Comparison of ENCODE assay signal across 13 mouse cellular contexts in the genomic region with DNA sequence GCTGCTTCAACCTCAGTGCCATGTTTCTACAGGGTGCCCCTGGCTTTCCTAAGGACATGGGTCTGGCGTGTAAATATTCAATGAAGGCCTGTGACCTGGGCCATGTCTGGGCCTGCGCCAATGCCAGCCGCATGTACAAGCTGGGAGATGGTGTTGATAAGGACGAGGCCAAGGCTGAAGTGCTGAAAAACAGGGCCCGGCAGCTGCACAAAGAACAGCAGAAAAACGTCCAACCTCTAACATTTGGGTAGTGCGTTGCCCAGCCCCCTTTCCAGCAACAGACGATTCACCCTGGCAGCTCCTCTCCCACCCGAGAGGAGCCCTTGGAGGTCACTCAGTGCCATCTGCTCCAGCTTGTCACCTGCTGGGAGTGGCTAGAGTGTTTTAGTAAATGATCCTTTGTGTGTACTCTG. TPM values are rescaled to one million over a fixed set of nuclear protein-coding genes. Genes with fewer than 3 reads are reported as not detected.
DNase-seq lines count a peak whose midpoint lies in the region; ATAC-seq and TF ChIP-seq lines count a peak whose summit lies in the region.
"Had no signal": no experiment of that assay in that cellular context is flagged by ENCODE, and none has a peak within 500 bp of the region (broad histone marks: within the 10 kb centered on the region; RNA-seq: fewer than 3 reads in every experiment).

No protein-coding gene starts in this region.

- no peak overlapping the region; the same call in 1 of the 2 replicates for H3K9ac ChIP-seq in forebrain, embryonic 12.5 days
- H3K9ac ChIP-seq in forebrain, embryonic 16.5 days (replicated peaks; ENCODE audit: low read depth, low read length): no peak overlapping the region
- no peak overlapping the region; the same call in 1 of the 2 replicates for H3K9ac ChIP-seq in hindbrain, embryonic 16.5 days (ENCODE audit: low read depth, low read length)
- H3K9ac ChIP-seq: liver, embryonic 13.5 days; neural tube, embryonic 12.5 days had no signal

- no peaks in the 10 kb centered on the region for H3K27me3 ChIP-seq in forebrain, embryonic 12.5 days
- H3K27me3 ChIP-seq in forebrain, embryonic 16.5 days (replicated peaks; ENCODE audit: control insufficient read depth, insufficient read depth, low read length): no peaks in the 10 kb centered on the region
- no peaks in the 10 kb centered on the region for H3K27me3 ChIP-seq in E14TG2a.4 (ENCODE audit: insufficient read depth, low read length)
- H3K27me3 ChIP-seq in cerebellum, adult 2 months (ENCODE audit: control insufficient read depth, insufficient read depth, low read length): no peaks in the 10 kb centered on the region
- no peaks in the 10 kb centered on the region for H3K27me3 ChIP-seq in hindbrain, embryonic 16.5 days (replicated peaks; ENCODE audit: control insufficient read depth, insufficient read depth, low read length)
- H3K27me3 ChIP-seq: liver, embryonic 13.5 days; neural tube, embryonic 12.5 days had no signal

- H3K9me3 ChIP-seq in forebrain, embryonic 12.5 days: no peaks in the 10 kb centered on the region
- no peaks in the 10 kb centered on the region for H3K9me3 ChIP-seq in forebrain, embryonic 16.5 days (ENCODE audit: control insufficient read depth, low read length)
- no peaks in the 10 kb centered on the region for H3K9me3 ChIP-seq in E14TG2a.4 (ENCODE audit: low read length)
- no peaks in the 10 kb centered on the region for H3K9me3 ChIP-seq in hindbrain, embryonic 16.5 days (ENCODE audit: control insufficient read depth, low read length)
- H3K9me3 ChIP-seq: liver, embryonic 13.5 days; neural tube, embryonic 12.5 days had no signal

- 72% methylated on average over 9 of the region's 9 CpGs for WGBS in forebrain, embryonic 12.5 days
- WGBS in forebrain, embryonic 16.5 days: 60% methylated on average over 9 of the region's 9 CpGs
- WGBS in cerebellum, adult 2 months: 18% methylated on average over 9 of the region's 9 CpGs
- 42% methylated on average over 9 of the region's 9 CpGs for WGBS in hindbrain, embryonic 16.5 days

- TF ChIP-seq CTCF in E14TG2a.4 (conservative IDR thresholded peaks at IDR 0.05; ENCODE audit: low read length): no peak
- no peak for TF ChIP-seq CTCF in cerebellum, adult 2 months (IDR thresholded peaks at IDR 0.05; ENCODE audit: borderline replicate concordance, insufficient read depth, low read depth, low read length)

- TF ChIP-seq POLR2A in cerebellum, adult 2 months (IDR thresholded peaks at IDR 0.05; ENCODE audit: borderline replicate concordance, insufficient read depth, low read length): no peak

- H3K4me3 ChIP-seq in forebrain, embryonic 12.5 days (replicated peaks): no peak overlapping the region
- H3K4me3 ChIP-seq in forebrain, embryonic 16.5 days (replicated peaks; ENCODE audit: low read length): no peak overlapping the region
- H3K4me3 ChIP-seq in E14TG2a.4 (replicated peaks; ENCODE audit: low read length): peak overlapping the region; percentile 49
- H3K4me3 ChIP-seq in cerebellum, adult 2 months (replicated peaks; ENCODE audit: insufficient read depth, low read depth, low read length): no peak overlapping the region
- no peak overlapping the region for H3K4me3 ChIP-seq in hindbrain, embryonic 16.5 days (ENCODE audit: low read length)
- H3K4me3 ChIP-seq: liver, embryonic 13.5 days; neural tube, embryonic 12.5 days had no signal

- peak overlapping the region; percentile 73 for H3K27ac ChIP-seq in forebrain, embryonic 12.5 days
- no peak overlapping the region for H3K27ac ChIP-seq in forebrain, embryonic 16.5 days (ENCODE audit: low read length)
- H3K27ac ChIP-seq in cerebellum, adult 2 months (ENCODE audit: insufficient read depth, low read length): peak overlapping the region; percentile 8; the same call in 1 of the 2 replicates
- peak overlapping the region; percentile 52 for H3K27ac ChIP-seq in hindbrain, embryonic 16.5 days (ENCODE audit: low read depth, low read length)
- H3K27ac ChIP-seq: kidney, postnatal 0 days; liver, embryonic 13.5 days; neural tube, embryonic 12.5 days had no signal

- peaks cover 47% of the 10 kb centered on the region for H3K36me3 ChIP-seq in forebrain, embryonic 12.5 days (replicated peaks)
- peaks cover 8% of the 10 kb centered on the region for H3K36me3 ChIP-seq in forebrain, embryonic 16.5 days (ENCODE audit: control insufficient read depth, insufficient read depth)
- peaks cover 68% of the 10 kb centered on the region for H3K36me3 ChIP-seq in E14TG2a.4 (ENCODE audit: insufficient read depth, low read length)
- peaks cover 12% of the 10 kb centered on the region for H3K36me3 ChIP-seq in hindbrain, embryonic 16.5 days (ENCODE audit: control insufficient read depth, insufficient read depth, low read length)

- peaks cover 14% of the 10 kb centered on the region for H3K4me1 ChIP-seq in forebrain, embryonic 12.5 days
- H3K4me1 ChIP-seq in forebrain, embryonic 16.5 days (replicated peaks; ENCODE audit: control insufficient read depth, insufficient read depth, low read length): no peaks in the 10 kb centered on the region; the same call in 1 of the 2 replicates
- peaks cover 78% of the 10 kb centered on the region for H3K4me1 ChIP-seq in E14TG2a.4 (replicated peaks; ENCODE audit: low read depth, low read length)
- peaks cover 14% of the 10 kb centered on the region for H3K4me1 ChIP-seq in cerebellum, adult 2 months (ENCODE audit: control insufficient read depth, insufficient read depth, low read length)
- H3K4me1 ChIP-seq in hindbrain, embryonic 16.5 days (ENCODE audit: control insufficient read depth, insufficient read depth, low read depth, low read length): no peaks in the 10 kb centered on the region

- H3K4me2 ChIP-seq in forebrain, embryonic 12.5 days: no peak overlapping the region
- no peak overlapping the region for H3K4me2 ChIP-seq in forebrain, embryonic 16.5 days (ENCODE audit: low read length)
- H3K4me2 ChIP-seq in hindbrain, embryonic 16.5 days (ENCODE audit: low read length): no peak overlapping the region
- H3K4me2 ChIP-seq: liver, embryonic 13.5 days; neural tube, embryonic 12.5 days had no signal

- peak; percentile 61 to 66 for DNase-seq in cerebellum, adult 2 months
- no peak for DNase-seq in embryo, embryonic 9.5 days (ENCODE audit: extremely low spot score)
- DNase-seq in yolk sac, embryonic 10.5 days (ENCODE audit: low spot score): no peak
- DNase-seq in lung, adult 18-20 months: no peak
- DNase-seq: liver, embryonic 13.5 days; thymus, postnatal 14 days had no signal

- ATAC-seq in forebrain, embryonic 12.5 days (ENCODE audit: low FRiP score): 0 out of 2 replicates have a peak, but pooled peaks have one; percentile 43
- ATAC-seq in forebrain, embryonic 16.5 days: no peak
- ATAC-seq in hindbrain, embryonic 16.5 days: no peak

RNA-seq across cellular contexts. Expression of gene Coa7, which starts 10.4 kb away (rescaled TPM):
- 49.0 and 49.3 TPM in 2 replicates for polyA plus RNA-seq in forebrain, embryonic 12.5 days (2016; fragmentation: Nextera tagmentation; extraction: Ambion mirVana)
- 56.7 and 58.5 TPM in 2 replicates for polyA plus RNA-seq in forebrain, embryonic 16.5 days (2015; fragmentation: Nextera tagmentation; extraction: Ambion mirVana)
- polyA plus RNA-seq in cerebellum, adult 2 months (2012; rRNA removed): 15.9 and 16.8 TPM in 2 replicates
- polyA plus RNA-seq in hindbrain, embryonic 16.5 days (2015; fragmentation: Nextera tagmentation; extraction: Ambion mirVana): 50.1 and 56.7 TPM in 2 replicates

RNA-seq across cellular contexts. Expression of gene Zyg11b, which starts 37.4 kb away (rescaled TPM):
- polyA plus RNA-seq in forebrain, embryonic 12.5 days (2016; fragmentation: Nextera tagmentation; extraction: Ambion mirVana): 26.2 and 31.1 TPM in 2 replicates
- polyA plus RNA-seq in forebrain, embryonic 16.5 days (2015; fragmentation: Nextera tagmentation; extraction: Ambion mirVana): 37.3 and 37.6 TPM in 2 replicates
- 39.1 and 39.4 TPM in 2 replicates for polyA plus RNA-seq in cerebellum, adult 2 months (2012; rRNA removed)
- 25.8 and 32.1 TPM in 2 replicates for polyA plus RNA-seq in hindbrain, embryonic 16.5 days (2015; fragmentation: Nextera tagmentation; extraction: Ambion mirVana)

RNA-seq across cellular contexts. Expression of gene Shisal2a, which starts 44.8 kb away (rescaled TPM):
- polyA plus RNA-seq in forebrain, embryonic 12.5 days (2016; fragmentation: Nextera tagmentation; extraction: Ambion mirVana): 2.2 and 2.3 TPM in 2 replicates
- 1.7 and 2.7 TPM in 2 replicates for polyA plus RNA-seq in forebrain, embryonic 16.5 days (2015; fragmentation: Nextera tagmentation; extraction: Ambion mirVana)
- 0.36 and 0.73 TPM in 2 replicates for polyA plus RNA-seq in cerebellum, adult 2 months (2012; rRNA removed)
- 4.5 and 5.7 TPM in 2 replicates for polyA plus RNA-seq in hindbrain, embryonic 16.5 days (2015; fragmentation: Nextera tagmentation; extraction: Ambion mirVana)
- polyA plus RNA-seq: C2C12 had no signal

Comparison
In these comparisons a context has a peak if more than half of its experiments do, and no peak if none do; other contexts are left out.
1. DNase-seq: peak in cerebellum, adult 2 months (2 of 2); none in embryo, embryonic 9.5 days (single experiment), yolk sac, embryonic 10.5 days (single experiment) and lung, adult 18-20 months (0 of 2).